Mouse (Mus musculus) cerebellum, adult 2 months (tissue): ENCODE results near the gene Rtp4.

Source experiments
- CTCF ChIP-seq: fragments of 200-500 bp; IDR thresholded peaks from 2 replicates; pipeline ENCODE4 v1.5.1; 2011; ENCODE audit warnings: low read depth, mild to moderate bottlenecking, control low read depth, low read length, moderate library complexity, borderline replicate concordance; ENCODE audit not compliant: insufficient read depth
- POLR2A ChIP-seq: fragments of 200-500 bp; IDR thresholded peaks from 2 replicates; pipeline ENCODE4 v1.6.1; 2011; ENCODE audit warnings: low read length, control low read depth, borderline replicate concordance; ENCODE audit not compliant: insufficient read depth

GRCm38 (mm10) chr16:23498691-23499131 is 21.4 kb upstream of the Rtp4 start:
- TF ChIP-seq POLR2A = no peak
- TF ChIP-seq CTCF = no peak
